Mouse (Mus musculus) cortical plate, adult 2 months (tissue): Measurements from ENCODE around the gene Mgst3. TPM values are rescaled to one million over a fixed set of nuclear protein-coding genes. Genes with fewer than 3 reads are reported as not detected.

Experiments used
- H3K27ac ChIP-seq: fragments of 200-500 bp; 2 replicates; pipeline ENCODE4 v1.5.1; 2012; ENCODE audit warnings: low read length, control low read depth, inconsistent platforms; ENCODE audit not compliant: insufficient read depth
- H3K4me1 ChIP-seq: fragments of 200-500 bp; 2 replicates; pipeline ENCODE4 v1.6.1; 2011; ENCODE audit warnings: low read length; ENCODE audit not compliant: control insufficient read depth, insufficient read depth
- H3K4me3 ChIP-seq: fragments of 200-500 bp; 2 replicates; pipeline ENCODE4 v1.5.1; 2011; ENCODE audit warnings: mild to moderate bottlenecking, low read length, control low read depth; ENCODE audit not compliant: insufficient read depth
- CTCF ChIP-seq: fragments of 200-500 bp; IDR thresholded peaks from 2 replicates; pipeline ENCODE4 v1.5.1; 2011; ENCODE audit warnings: mild to moderate bottlenecking, control low read depth, low read length; ENCODE audit not compliant: insufficient read depth; ENCODE audit errors: extremely low read depth
- POLR2A ChIP-seq: fragments of 200-500 bp; IDR thresholded peaks from 2 replicates; pipeline ENCODE4 v1.6.1; 2011; ENCODE audit warnings: mild to moderate bottlenecking, low read length, control low read depth; ENCODE audit not compliant: insufficient read depth; ENCODE audit errors: extremely low read depth
- polyA plus RNA-seq: library from polyadenylated mRNA; depleted of rRNA; stranded (reverse); fragments of >200 nt; gene quantifications from 2 replicates; pipeline ENCODE4 v1.2.3, GENCODE M21; 2012

Gene Mgst3
- polyA plus RNA-seq, 1 experiment: 231 TPM

DNA sequence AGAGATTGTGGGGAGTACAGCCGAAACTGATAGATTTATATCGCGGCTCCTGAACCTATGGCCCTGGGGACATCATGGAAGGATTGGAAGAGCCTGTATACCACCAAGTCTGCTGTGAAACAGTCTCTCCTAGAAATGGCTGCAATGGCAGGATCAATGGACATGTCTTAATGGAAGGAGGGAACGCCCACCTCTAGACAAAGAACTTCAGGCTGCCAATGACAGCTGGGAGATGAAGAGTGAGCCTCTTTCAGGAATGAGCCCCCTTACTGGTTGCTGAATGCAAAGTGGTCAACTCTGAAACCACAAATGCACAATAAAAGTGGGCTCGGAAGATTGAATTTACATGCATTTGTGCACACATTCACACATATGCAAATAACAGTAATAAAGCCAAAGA is 10.9 kb downstream of the Mgst3 start:
- Histone ChIP-seq H3K4me1 (no peaks in the 10 kb centered on the region), H3K27ac (no peak overlapping the region), H3K4me3 (no peak overlapping the region)
- no peak for TF ChIP-seq POLR2A
- TF ChIP-seq CTCF: no peak

- no peak overlapping the region for H3K27ac ChIP-seq
- H3K4me3 ChIP-seq: no peak overlapping the region
- no peaks in the 10 kb centered on the region for H3K4me1 ChIP-seq
- no peak for TF ChIP-seq POLR2A
- TF ChIP-seq CTCF: no peak
These were observed 11.3 kb downstream of the Mgst3 start for GRCm38 (mm10) chr1:167382316-167382715.

DNA sequence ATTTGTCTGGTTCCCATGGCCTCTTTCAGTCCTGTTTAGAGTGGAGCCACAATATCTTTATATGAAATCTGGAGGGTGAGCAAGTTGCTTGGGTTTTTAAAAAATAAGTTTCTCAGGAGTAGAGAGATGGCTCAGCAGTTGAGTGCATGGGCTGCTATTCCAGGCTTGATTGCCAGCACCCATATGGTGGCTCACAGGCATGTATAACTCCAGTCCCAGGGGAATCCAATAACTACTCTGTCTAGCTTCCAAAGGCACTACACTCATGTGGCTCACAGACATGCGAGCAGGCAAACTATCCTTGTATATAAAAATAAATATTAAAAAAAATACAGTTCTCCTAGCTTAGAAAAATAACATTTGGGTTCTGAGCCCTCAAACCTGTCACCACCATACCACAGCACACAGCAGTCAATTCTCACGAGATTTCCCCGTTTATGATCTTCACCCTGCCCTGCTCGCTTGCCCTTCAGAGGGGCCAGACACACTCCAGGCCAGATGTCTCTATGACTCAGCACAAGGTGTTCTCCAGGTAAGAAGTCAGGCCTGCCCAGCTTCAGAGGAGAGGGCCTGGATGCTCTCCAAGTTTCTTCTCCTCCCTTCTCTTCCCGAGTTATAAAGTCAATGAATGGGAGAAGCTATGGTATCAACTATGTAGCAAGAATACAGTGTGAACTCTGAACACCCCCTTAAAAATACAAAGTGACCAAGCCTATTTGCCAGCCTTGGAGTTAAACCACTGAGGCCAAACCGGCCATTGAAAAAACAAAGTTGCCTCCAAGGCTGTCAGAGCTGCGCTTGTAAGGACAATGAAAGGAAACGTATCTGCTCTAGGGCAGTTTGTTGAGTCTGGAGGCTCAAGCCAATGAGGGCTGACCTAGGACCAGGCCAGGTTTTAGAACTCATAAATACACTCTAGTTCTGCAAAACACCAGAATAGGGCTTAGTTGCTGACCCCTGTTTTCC is 12.3 kb downstream of the Mgst3 start:
- H3K4me1 ChIP-seq: no peaks in the 10 kb centered on the region
- no peak overlapping the region for H3K27ac ChIP-seq
- no peak overlapping the region for H3K4me3 ChIP-seq
- TF ChIP-seq CTCF (no peak), POLR2A (no peak)

GRCm38 (mm10) chr1:167380223-167380622 is 13.4 kb downstream of the Mgst3 start:
- no peak for TF ChIP-seq POLR2A
- TF ChIP-seq CTCF: no peak

GRCm38 (mm10) chr1:167379751-167380150 is 13.9 kb downstream of the Mgst3 start:
- H3K4me1 ChIP-seq: no peaks in the 10 kb centered on the region
- H3K27ac ChIP-seq: no peak overlapping the region
- H3K4me3 ChIP-seq: no peak overlapping the region
- no peak for TF ChIP-seq POLR2A
- TF ChIP-seq CTCF: no peak

More at GRCm38 (mm10) chr1:167380223-167380622, 13.4 kb downstream of the Mgst3 start:
- Histone ChIP-seq H3K27ac (no peak overlapping the region), H3K4me1 (no peaks in the 10 kb centered on the region), H3K4me3 (no peak overlapping the region)

DNA sequence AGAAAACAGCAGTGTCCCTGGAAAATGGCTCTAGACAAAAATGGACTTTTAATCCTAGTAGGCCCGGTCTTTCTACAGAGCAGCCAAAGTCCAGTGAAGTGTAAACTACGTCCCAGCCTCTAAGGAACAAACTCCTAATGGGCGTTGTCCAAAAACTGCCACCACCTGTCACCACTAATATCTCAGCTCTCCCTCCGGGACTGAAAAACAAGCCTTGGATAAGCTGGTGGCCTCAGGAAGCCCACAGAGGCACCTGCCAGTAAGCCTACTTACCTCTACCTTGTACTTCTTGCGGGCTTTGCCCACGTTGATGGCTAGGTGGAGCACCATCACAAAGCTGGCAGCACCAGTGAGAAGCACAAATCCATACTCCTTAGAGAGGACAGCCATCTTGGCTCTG is 15.6 kb downstream of the Mgst3 start:
- Histone ChIP-seq H3K4me1 (no peaks in the 10 kb centered on the region), H3K4me3 (no peak overlapping the region), H3K27ac (no peak overlapping the region)
- TF ChIP-seq CTCF (no peak), POLR2A (no peak)

DNA sequence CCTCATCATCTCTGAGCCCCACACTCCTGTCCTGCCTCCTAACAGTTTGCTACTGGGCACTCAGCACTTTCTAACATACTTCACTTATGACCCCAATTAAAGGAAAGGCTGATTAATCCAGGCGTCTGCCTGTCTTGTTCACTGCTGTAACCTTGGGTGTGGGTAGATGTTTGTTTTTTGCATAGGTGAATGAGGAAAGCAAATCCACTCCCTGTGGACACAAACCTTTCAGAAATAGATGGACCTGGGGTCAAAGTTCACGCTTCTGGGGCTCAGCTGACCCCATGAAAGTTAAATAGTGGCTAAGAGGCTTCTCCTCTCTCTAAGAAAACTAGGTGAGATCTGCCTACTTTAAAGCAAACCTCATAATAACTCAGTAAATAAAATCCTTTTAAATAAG is 18.7 kb downstream of the Mgst3 start:
- TF ChIP-seq POLR2A (no peak), CTCF (no peak)

GRCm38 (mm10) chr1:167374003-167374784 is 19.4 kb downstream of the Mgst3 start:
- Histone ChIP-seq H3K4me1 (no peaks in the 10 kb centered on the region), H3K27ac (no peak overlapping the region), H3K4me3 (no peak overlapping the region)
- TF ChIP-seq CTCF (no peak), POLR2A (no peak)

More for the DNA sequence above, 18.7 kb downstream of the Mgst3 start:
- Histone ChIP-seq H3K27ac (no peak overlapping the region), H3K4me3 (no peak overlapping the region), H3K4me1 (no peaks in the 10 kb centered on the region)

DNA sequence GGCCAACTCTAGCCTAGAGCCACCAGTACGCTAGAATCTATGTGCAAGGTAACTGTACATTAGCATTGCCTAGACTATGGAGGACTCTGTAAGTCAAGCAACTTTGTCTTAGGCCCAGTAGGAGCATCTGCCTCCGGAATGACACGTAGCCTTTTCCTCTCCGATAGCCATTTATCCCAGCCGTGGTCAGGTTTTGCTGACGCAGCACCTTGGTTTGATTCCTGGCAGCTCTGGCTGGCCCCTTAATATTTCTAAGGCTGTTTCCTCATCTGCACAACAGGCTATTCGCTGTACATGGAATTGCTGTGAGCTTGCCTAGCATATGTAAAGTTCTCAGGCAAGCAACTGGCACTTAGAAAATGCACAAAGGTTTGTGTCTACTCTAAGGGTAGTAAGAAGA is 20.9 kb downstream of the Mgst3 start:
- H3K4me3 ChIP-seq: no peak overlapping the region
- no peak overlapping the region for H3K27ac ChIP-seq
- H3K4me1 ChIP-seq: no peaks in the 10 kb centered on the region
- TF ChIP-seq CTCF (no peak), POLR2A (no peak)
